Comparison of ENCODE assay signal across 9 mouse cellular contexts in genomic region chr12:112987877-112988276, GRCm38 (mm10). TPM values are rescaled to one million over a fixed set of nuclear protein-coding genes. Genes with fewer than 3 reads are reported as not detected.
A peak's percentile ranks its signal among the peaks of the same experiment; 100 is the strongest.
DNase-seq lines count a peak whose midpoint lies in the region; ATAC-seq and TF ChIP-seq lines count a peak whose summit lies in the region.
"Had no signal": no experiment of that assay in that cellular context is flagged by ENCODE, and none has a peak within 500 bp of the region (broad histone marks: within the 10 kb centered on the region; RNA-seq: fewer than 3 reads in every experiment).

No protein-coding gene starts in this region.

- H3K4me2 ChIP-seq in forebrain, embryonic 14.5 days (ENCODE audit: low read length), result no peak overlapping the region
- H3K4me2 ChIP-seq: limb, embryonic 15.5 days had no signal

- H3K9me3 ChIP-seq in forebrain, embryonic 14.5 days (replicated peaks; ENCODE audit: control insufficient read depth, low read length), result no peaks in the 10 kb centered on the region
- H3K9me3 ChIP-seq: limb, embryonic 15.5 days had no signal

- H3K27me3 ChIP-seq in small intestine, adult 2 months (ENCODE audit: control insufficient read depth, insufficient read depth, low read length), result no peaks in the 10 kb centered on the region
- H3K27me3 ChIP-seq in forebrain, embryonic 14.5 days (replicated peaks; ENCODE audit: control insufficient read depth, insufficient read depth, low read length), result no peaks in the 10 kb centered on the region
- H3K27me3 ChIP-seq: limb, embryonic 15.5 days had no signal

- no peak overlapping the region for H3K4me3 ChIP-seq in lung, adult 2 months (replicated peaks; ENCODE audit: extremely low read depth, low read depth, low read length)
- no peak overlapping the region for H3K4me3 ChIP-seq in cortical plate, adult 2 months (ENCODE audit: insufficient read depth, low read length)
- no peak overlapping the region for H3K4me3 ChIP-seq in small intestine, adult 2 months (ENCODE audit: low read depth, low read length)
- no peak overlapping the region for H3K4me3 ChIP-seq in forebrain, embryonic 14.5 days (ENCODE audit: low read depth, low read length)
- H3K4me3 ChIP-seq: limb, embryonic 15.5 days had no signal

- DNase-seq in cerebellum, postnatal 10 days, result peak; percentile 34 to 49
- no peak for DNase-seq in cerebellum, adult 9-11 months
- peak; percentile 45 for DNase-seq in lung, adult 2 months
- DNase-seq in lung, postnatal 25 days (ENCODE audit: low spot score), result no peak
- DNase-seq in MN1 (ENCODE audit: low spot score), result no peak
- no peak for DNase-seq in forebrain, embryonic 14.5 days (ENCODE audit: low spot score)

- H3K4me1 ChIP-seq in lung, adult 2 months (ENCODE audit: control insufficient read depth, insufficient read depth, low read length), result no peaks in the 10 kb centered on the region
- no peaks in the 10 kb centered on the region for H3K4me1 ChIP-seq in cortical plate, adult 2 months (ENCODE audit: control insufficient read depth, insufficient read depth, low read length)
- no peaks in the 10 kb centered on the region for H3K4me1 ChIP-seq in small intestine, adult 2 months (ENCODE audit: control insufficient read depth, insufficient read depth, insufficient read length, low read length)
- H3K4me1 ChIP-seq in forebrain, embryonic 14.5 days (ENCODE audit: control insufficient read depth, insufficient read depth, low read length), result no peaks in the 10 kb centered on the region
- H3K4me1 ChIP-seq: limb, embryonic 15.5 days had no signal

- TF ChIP-seq POLR2A in lung, adult 2 months (IDR thresholded peaks at IDR 0.05; ENCODE audit: borderline replicate concordance, extremely low read depth, low read depth, low read length), result no peak
- TF ChIP-seq POLR2A in cortical plate, adult 2 months (IDR thresholded peaks at IDR 0.05; ENCODE audit: extremely low read depth, insufficient read depth, low read length), result no peak
- TF ChIP-seq POLR2A in small intestine, adult 2 months (IDR thresholded peaks at IDR 0.05; ENCODE audit: low read depth, low read length), result no peak

- no peak overlapping the region for H3K9ac ChIP-seq in forebrain, embryonic 14.5 days (ENCODE audit: low read length)
- H3K9ac ChIP-seq: limb, embryonic 15.5 days had no signal

- peak; percentile 48 for TF ChIP-seq CTCF in lung, adult 2 months (IDR thresholded peaks at IDR 0.05; ENCODE audit: insufficient read depth, low read length)
- peak; percentile 35; the same call in 1 of the 2 replicates for TF ChIP-seq CTCF in cortical plate, adult 2 months (IDR thresholded peaks at IDR 0.05; ENCODE audit: extremely low read depth, insufficient read depth, low read length)
- peak; percentile 57; the same call in 1 of the 2 replicates for TF ChIP-seq CTCF in small intestine, adult 2 months (IDR thresholded peaks at IDR 0.05; ENCODE audit: extremely low read depth, insufficient read length, insufficient replicate concordance, low read depth, low read length)

- ATAC-seq in forebrain, embryonic 14.5 days, result no peak

- WGBS in lung, adult 2 months, result 73% methylated on average over 6 of the region's 6 CpGs
- 72% methylated on average over 6 of the region's 6 CpGs for WGBS in small intestine, adult 2 months
- WGBS in forebrain, embryonic 14.5 days, result 72% methylated on average over 6 of the region's 6 CpGs

- H3K36me3 ChIP-seq in small intestine, adult 2 months (ENCODE audit: control insufficient read depth, insufficient read depth, low read length), result peaks cover 22% of the 10 kb centered on the region
- H3K36me3 ChIP-seq in forebrain, embryonic 14.5 days (ENCODE audit: control insufficient read depth, insufficient read depth, low read length), result peaks cover 50% of the 10 kb centered on the region

- 0 out of 2 replicates have a peak overlapping the region, but pooled peaks have one; percentile 25 for H3K27ac ChIP-seq in cortical plate, adult 2 months (ENCODE audit: insufficient read depth, low read length)
- H3K27ac ChIP-seq in small intestine, adult 2 months (ENCODE audit: insufficient read depth, low read depth, low read length), result no peak overlapping the region
- H3K27ac ChIP-seq in forebrain, embryonic 14.5 days (ENCODE audit: low read depth, low read length), result no peak overlapping the region
- H3K27ac ChIP-seq: limb, embryonic 15.5 days had no signal

RNA-seq across cellular contexts. Expression of gene Btbd6, which starts 11.6 kb away (rescaled TPM):
- polyA plus RNA-seq in lung, adult 2 months (2012; rRNA removed), result 48.4 and 72.3 TPM in 2 replicates
- polyA plus RNA-seq in cortical plate, adult 2 months (2012; rRNA removed), result 78.2 and 80.2 TPM in 2 replicates
- polyA plus RNA-seq in small intestine, adult 2 months (2012; rRNA removed), result 116 and 206 TPM in 2 replicates
- polyA plus RNA-seq in forebrain, embryonic 14.5 days (2014; fragmentation: Nextera tagmentation; extraction: Ambion mirVana), result 35.0 and 37.5 TPM in 2 replicates

RNA-seq across cellular contexts. Expression of gene Brf1, which starts 12.6 kb away (rescaled TPM):
- 83.3 and 131 TPM in 2 replicates for polyA plus RNA-seq in lung, adult 2 months (2012; rRNA removed)
- polyA plus RNA-seq in cortical plate, adult 2 months (2012; rRNA removed), result 38.8 and 39.6 TPM in 2 replicates
- polyA plus RNA-seq in small intestine, adult 2 months (2012; rRNA removed), result 43.7 and 95.6 TPM in 2 replicates
- polyA plus RNA-seq in forebrain, embryonic 14.5 days (2014; fragmentation: Nextera tagmentation; extraction: Ambion mirVana), result 43.0 and 51.0 TPM in 2 replicates

RNA-seq across cellular contexts. Expression of gene Pacs2, which starts 26.4 kb away (rescaled TPM):
- 51.8 and 54.8 TPM in 2 replicates for polyA plus RNA-seq in lung, adult 2 months (2012; rRNA removed)
- 76.3 and 90.3 TPM in 2 replicates for polyA plus RNA-seq in cortical plate, adult 2 months (2012; rRNA removed)
- 16.0 and 27.0 TPM in 2 replicates for polyA plus RNA-seq in small intestine, adult 2 months (2012; rRNA removed)
- 16.1 and 21.6 TPM in 2 replicates for polyA plus RNA-seq in forebrain, embryonic 14.5 days (2014; fragmentation: Nextera tagmentation; extraction: Ambion mirVana)

RNA-seq across cellular contexts. Expression of gene Nudt14, which starts 46.0 kb away (rescaled TPM):
- polyA plus RNA-seq in lung, adult 2 months (2012; rRNA removed), result 43.4 and 47.4 TPM in 2 replicates
- 18.2 and 18.9 TPM in 2 replicates for polyA plus RNA-seq in cortical plate, adult 2 months (2012; rRNA removed)
- polyA plus RNA-seq in small intestine, adult 2 months (2012; rRNA removed), result 40.8 and 42.4 TPM in 2 replicates
- polyA plus RNA-seq in forebrain, embryonic 14.5 days (2014; fragmentation: Nextera tagmentation; extraction: Ambion mirVana), result 62.8 and 75.9 TPM in 2 replicates

RNA-seq across cellular contexts. Expression of gene Jag2, which starts 58.3 kb away (rescaled TPM):
- 54.0 and 62.8 TPM in 2 replicates for polyA plus RNA-seq in lung, adult 2 months (2012; rRNA removed)
- polyA plus RNA-seq in cortical plate, adult 2 months (2012; rRNA removed), result 42.1 and 51.5 TPM in 2 replicates
- 6.2 and 9.1 TPM in 2 replicates for polyA plus RNA-seq in small intestine, adult 2 months (2012; rRNA removed)
- polyA plus RNA-seq in forebrain, embryonic 14.5 days (2014; fragmentation: Nextera tagmentation; extraction: Ambion mirVana), result 5.3 and 7.5 TPM in 2 replicates

Comparison
In these comparisons a context has a peak if more than half of its experiments do, and no peak if none do; other contexts are left out.
1. DNase-seq: peak in cerebellum, postnatal 10 days (2 of 2) and lung, adult 2 months (single experiment); none in cerebellum, adult 9-11 months (single experiment), lung, postnatal 25 days (single experiment), MN1 (single experiment) and forebrain, embryonic 14.5 days (single experiment).
2. Peak in every context shown above with its lines, with median percentiles within 50 percentile points of each other: CTCF ChIP-seq.